Mouse (Mus musculus): Measurements from ENCODE around the gene Tectb. TPM values are rescaled to one million over a fixed set of nuclear protein-coding genes. Genes with fewer than 3 reads are reported as not detected.

The Tectb gene
- polyA plus RNA-seq, 1 experiment from 2014 or later: 0.48 TPM

- Histone ChIP-seq H3K27me3 (ENCODE audit: control insufficient read depth, insufficient read depth, low read depth, low read length) (no peaks in the 10 kb centered on the region), H3K4me1 (replicated peaks; ENCODE audit: control insufficient read depth, insufficient read depth, low read length) (peaks cover 3% of the 10 kb centered on the region; the same call in 1 of the 2 replicates), H3K36me3 (ENCODE audit: control insufficient read depth, insufficient read depth, low read length) (no peaks in the 10 kb centered on the region), H3K9me3 (ENCODE audit: control insufficient read depth, low read length) (no peaks in the 10 kb centered on the region), H3K4me3 (ENCODE audit: low read length) (no peak overlapping the region), H3K27ac (ENCODE audit: low read length) (no peak overlapping the region), H3K9ac (ENCODE audit: low read length) (no peak overlapping the region), H3K4me2 (ENCODE audit: low read depth, low read length) (no peak overlapping the region)
- ATAC-seq (ENCODE audit: low read depth): no peak
- 61% methylated on average over 4 of the region's 4 CpGs for WGBS
These were observed 28.1 kb downstream of the Tectb start for GRCm38 (mm10) chr19:55208654-55209053.

GRCm38 (mm10) chr19:55209084-55209483, 28.6 kb downstream of the Tectb start:
- no peak for ATAC-seq (ENCODE audit: low read depth)

GRCm38 (mm10) chr19:55211698-55212097, 31.2 kb downstream of the Tectb start:
- 78% methylated on average over 1 of the region's 1 CpGs for WGBS
- no peak overlapping the region for H3K4me2 ChIP-seq (ENCODE audit: low read depth, low read length)
- no peaks in the 10 kb centered on the region for H3K9me3 ChIP-seq (ENCODE audit: control insufficient read depth, low read length)
- H3K27ac ChIP-seq (ENCODE audit: low read length): peak overlapping the region; percentile 96; the same call in 1 of the 2 replicates
- no peak for ATAC-seq (ENCODE audit: low read depth)
- peaks cover 9% of the 10 kb centered on the region for H3K4me1 ChIP-seq (replicated peaks; ENCODE audit: control insufficient read depth, insufficient read depth, low read length)
- H3K4me3 ChIP-seq (ENCODE audit: low read length): no peak overlapping the region
- H3K36me3 ChIP-seq (ENCODE audit: control insufficient read depth, insufficient read depth, low read length): no peaks in the 10 kb centered on the region
- H3K27me3 ChIP-seq (ENCODE audit: control insufficient read depth, insufficient read depth, low read depth, low read length): no peaks in the 10 kb centered on the region
- no peak overlapping the region for H3K9ac ChIP-seq (ENCODE audit: low read length)

More at GRCm38 (mm10) chr19:55209084-55209483, 28.6 kb downstream of the Tectb start:
- H3K4me1 ChIP-seq (replicated peaks; ENCODE audit: control insufficient read depth, insufficient read depth, low read length): peaks cover 3% of the 10 kb centered on the region; the same call in 1 of the 2 replicates
- no peaks in the 10 kb centered on the region for H3K36me3 ChIP-seq (ENCODE audit: control insufficient read depth, insufficient read depth, low read length)
- no peaks in the 10 kb centered on the region for H3K27me3 ChIP-seq (ENCODE audit: control insufficient read depth, insufficient read depth, low read depth, low read length)
- H3K4me2 ChIP-seq (ENCODE audit: low read depth, low read length): no peak overlapping the region
- no peak overlapping the region for H3K27ac ChIP-seq (ENCODE audit: low read length)
- H3K4me3 ChIP-seq (ENCODE audit: low read length): no peak overlapping the region
- no peak overlapping the region for H3K9ac ChIP-seq (ENCODE audit: low read length)
- WGBS: 79% methylated on average over 3 of the region's 3 CpGs
- H3K9me3 ChIP-seq (ENCODE audit: control insufficient read depth, low read length): no peaks in the 10 kb centered on the region

GRCm38 (mm10) chr19:55213617-55214340, 33.2 kb downstream of the Tectb start:
- Histone ChIP-seq H3K36me3 (ENCODE audit: control insufficient read depth, insufficient read depth, low read length) (no peaks in the 10 kb centered on the region), H3K27ac (ENCODE audit: low read length) (peak overlapping the region; percentile 96), H3K4me3 (ENCODE audit: low read length) (no peak overlapping the region), H3K9me3 (ENCODE audit: control insufficient read depth, low read length) (no peaks in the 10 kb centered on the region), H3K4me1 (replicated peaks; ENCODE audit: control insufficient read depth, insufficient read depth, low read length) (peaks cover 15% of the 10 kb centered on the region), H3K9ac (ENCODE audit: low read length) (no peak overlapping the region), H3K4me2 (ENCODE audit: low read depth, low read length) (peak overlapping the region; percentile 33), H3K27me3 (ENCODE audit: control insufficient read depth, insufficient read depth, low read depth, low read length) (no peaks in the 10 kb centered on the region)
- peak; percentile 90 for ATAC-seq (ENCODE audit: low read depth)
- WGBS: 48% methylated on average over 12 of the region's 12 CpGs

GRCm38 (mm10) chr19:55216876-55217275, 36.3 kb downstream of the Tectb start:
- H3K4me2 ChIP-seq (ENCODE audit: low read depth, low read length): no peak overlapping the region
- WGBS: 76% methylated on average over 4 of the region's 4 CpGs
- peaks cover 21% of the 10 kb centered on the region for H3K4me1 ChIP-seq (replicated peaks; ENCODE audit: control insufficient read depth, insufficient read depth, low read length)
- H3K36me3 ChIP-seq (ENCODE audit: control insufficient read depth, insufficient read depth, low read length): no peaks in the 10 kb centered on the region
- no peak overlapping the region for H3K4me3 ChIP-seq (ENCODE audit: low read length)
- no peaks in the 10 kb centered on the region for H3K9me3 ChIP-seq (ENCODE audit: control insufficient read depth, low read length)
- no peak overlapping the region for H3K9ac ChIP-seq (ENCODE audit: low read length)
- no peaks in the 10 kb centered on the region for H3K27me3 ChIP-seq (ENCODE audit: control insufficient read depth, insufficient read depth, low read depth, low read length)
- no peak for ATAC-seq (ENCODE audit: low read depth)
- H3K27ac ChIP-seq (ENCODE audit: low read length): peak overlapping the region; percentile 32

- no peaks in the 10 kb centered on the region for H3K36me3 ChIP-seq (ENCODE audit: control insufficient read depth, insufficient read depth, low read length)
- H3K4me1 ChIP-seq (replicated peaks; ENCODE audit: control insufficient read depth, insufficient read depth, low read length): peaks cover 20% of the 10 kb centered on the region
- H3K9ac ChIP-seq (ENCODE audit: low read length): no peak overlapping the region
- H3K4me3 ChIP-seq (ENCODE audit: low read length): no peak overlapping the region
- H3K4me2 ChIP-seq (ENCODE audit: low read depth, low read length): no peak overlapping the region
- H3K27me3 ChIP-seq (ENCODE audit: control insufficient read depth, insufficient read depth, low read depth, low read length): no peaks in the 10 kb centered on the region
- 60% methylated on average over 9 of the region's 9 CpGs for WGBS
- no peak for ATAC-seq (ENCODE audit: low read depth)
- H3K27ac ChIP-seq (ENCODE audit: low read length): peak overlapping the region; percentile 32
- H3K9me3 ChIP-seq (ENCODE audit: control insufficient read depth, low read length): no peaks in the 10 kb centered on the region
These were observed 36.8 kb downstream of the Tectb start for GRCm38 (mm10) chr19:55217365-55217764.

GRCm38 (mm10) chr19:55218192-55218739, 37.7 kb downstream of the Tectb start:
- Histone ChIP-seq H3K9me3 (ENCODE audit: control insufficient read depth, low read length) (no peaks in the 10 kb centered on the region), H3K4me1 (replicated peaks; ENCODE audit: control insufficient read depth, insufficient read depth, low read length) (peaks cover 18% of the 10 kb centered on the region), H3K27me3 (ENCODE audit: control insufficient read depth, insufficient read depth, low read depth, low read length) (no peaks in the 10 kb centered on the region), H3K4me3 (ENCODE audit: low read length) (peak overlapping the region; percentile 41), H3K27ac (ENCODE audit: low read length) (0 out of 2 replicates have a peak overlapping the region, but pooled peaks have one; percentile 37), H3K9ac (ENCODE audit: low read length) (peak overlapping the region; percentile 52), H3K4me2 (ENCODE audit: low read depth, low read length) (peak overlapping the region; percentile 63), H3K36me3 (ENCODE audit: control insufficient read depth, insufficient read depth, low read length) (no peaks in the 10 kb centered on the region)
- WGBS: 5% methylated on average over 20 of the region's 20 CpGs
- peak; percentile 51 for ATAC-seq (ENCODE audit: low read depth)

GRCm38 (mm10) chr19:55218741-55219221, 38.2 kb downstream of the Tectb start:
- no peaks in the 10 kb centered on the region for H3K36me3 ChIP-seq (ENCODE audit: control insufficient read depth, insufficient read depth, low read length)
- H3K9ac ChIP-seq (ENCODE audit: low read length): peak overlapping the region; percentile 52
- H3K27me3 ChIP-seq (ENCODE audit: control insufficient read depth, insufficient read depth, low read depth, low read length): no peaks in the 10 kb centered on the region
- peaks cover 18% of the 10 kb centered on the region for H3K4me1 ChIP-seq (replicated peaks; ENCODE audit: control insufficient read depth, insufficient read depth, low read length)
- 18% methylated on average over 12 of the region's 12 CpGs for WGBS
- H3K4me3 ChIP-seq (ENCODE audit: low read length): peak overlapping the region; percentile 41
- peak overlapping the region; percentile 63 for H3K4me2 ChIP-seq (ENCODE audit: low read depth, low read length)
- H3K9me3 ChIP-seq (ENCODE audit: control insufficient read depth, low read length): no peaks in the 10 kb centered on the region
- peak; percentile 11; the same call in 1 of the 2 replicates for ATAC-seq (ENCODE audit: low read depth)
- peak overlapping the region; percentile 57 for H3K27ac ChIP-seq (ENCODE audit: low read length)

GRCm38 (mm10) chr19:55219359-55219758, 38.8 kb downstream of the Tectb start:
- H3K27me3 ChIP-seq (ENCODE audit: control insufficient read depth, insufficient read depth, low read depth, low read length): no peaks in the 10 kb centered on the region
- H3K4me3 ChIP-seq (ENCODE audit: low read length): no peak overlapping the region
- no peaks in the 10 kb centered on the region for H3K36me3 ChIP-seq (ENCODE audit: control insufficient read depth, insufficient read depth, low read length)
- peaks cover 18% of the 10 kb centered on the region for H3K4me1 ChIP-seq (replicated peaks; ENCODE audit: control insufficient read depth, insufficient read depth, low read length)
- no peaks in the 10 kb centered on the region for H3K9me3 ChIP-seq (ENCODE audit: control insufficient read depth, low read length)
- H3K4me2 ChIP-seq (ENCODE audit: low read depth, low read length): no peak overlapping the region; the same call in 1 of the 2 replicates
- peak overlapping the region; percentile 57 for H3K27ac ChIP-seq (ENCODE audit: low read length)
- H3K9ac ChIP-seq (ENCODE audit: low read length): no peak overlapping the region
- WGBS: 55% methylated on average over 8 of the region's 8 CpGs
- ATAC-seq (ENCODE audit: low read depth): peak; percentile 27; the same call in 1 of the 2 replicates
